Mouse (Mus musculus) cortical plate, adult 2 months (tissue): ENCODE measurements at regions not wholly inside any gene's neighbourhood (a gene's known extent, or its start where the extent isn't known, plus 50 kb on each side); places are given as distances from the start of the nearest gene placed in this dataset.

ENCODE experiments used
- CTCF ChIP-seq: fragments of 200-500 bp; IDR thresholded peaks from 2 replicates; pipeline ENCODE4 v1.5.1; 2011; ENCODE audit warnings: mild to moderate bottlenecking, control low read depth, low read length; ENCODE audit not compliant: insufficient read depth; ENCODE audit errors: extremely low read depth
- POLR2A ChIP-seq: fragments of 200-500 bp; IDR thresholded peaks from 2 replicates; pipeline ENCODE4 v1.6.1; 2011; ENCODE audit warnings: mild to moderate bottlenecking, low read length, control low read depth; ENCODE audit not compliant: insufficient read depth; ENCODE audit errors: extremely low read depth

- no peak for TF ChIP-seq POLR2A
- TF ChIP-seq CTCF, result no peak
These were observed 518.5 kb upstream of the Tbl1xr1 start for GRCm38 (mm10) chr3:21557963-21558441.
